Mouse (Mus musculus): ENCODE results near the gene Mob3b. TPM values are rescaled to one million over a fixed set of nuclear protein-coding genes. Genes with fewer than 3 reads are reported as not detected.

The Mob3b gene
- polyA plus RNA-seq, 1 experiment from 2014 or later: 2.8 TPM

- Histone ChIP-seq H3K4me1 (ENCODE audit: control insufficient read depth, insufficient read depth, low read length) (no peaks in the 10 kb centered on the region), H3K4me3 (ENCODE audit: low read depth, low read length) (no peak overlapping the region), H3K36me3 (ENCODE audit: control insufficient read depth, insufficient read depth, low read length) (no peaks in the 10 kb centered on the region), H3K27me3 (ENCODE audit: control insufficient read depth, insufficient read depth, low read depth, low read length) (no peaks in the 10 kb centered on the region), H3K9me3 (replicated peaks; ENCODE audit: control insufficient read depth, low read length, poor library complexity, severe bottlenecking) (no peaks in the 10 kb centered on the region), H3K9ac (ENCODE audit: low read depth, low read length) (no peak overlapping the region), H3K4me2 (ENCODE audit: low read length) (no peak overlapping the region), H3K27ac (ENCODE audit: low read length) (no peak overlapping the region)
- ATAC-seq: no peak
- WGBS: 84% methylated on average over 5 of the region's 5 CpGs
Measured at GRCm38 (mm10) chr4:35031141-35031540, 126.1 kb downstream of the Mob3b start.

- Histone ChIP-seq H3K9me3 (replicated peaks; ENCODE audit: control insufficient read depth, low read length, poor library complexity, severe bottlenecking) (no peaks in the 10 kb centered on the region), H3K27me3 (ENCODE audit: control insufficient read depth, insufficient read depth, low read depth, low read length) (no peaks in the 10 kb centered on the region), H3K4me1 (ENCODE audit: control insufficient read depth, insufficient read depth, low read length) (no peaks in the 10 kb centered on the region), H3K4me3 (ENCODE audit: low read depth, low read length) (no peak overlapping the region), H3K36me3 (ENCODE audit: control insufficient read depth, insufficient read depth, low read length) (no peaks in the 10 kb centered on the region), H3K4me2 (ENCODE audit: low read length) (no peak overlapping the region), H3K9ac (ENCODE audit: low read depth, low read length) (no peak overlapping the region), H3K27ac (ENCODE audit: low read length) (no peak overlapping the region)
- ATAC-seq: no peak
- 100% methylated on average over 1 of the region's 1 CpGs for WGBS
Measured at GRCm38 (mm10) chr4:35018416-35018815, 138.9 kb downstream of the Mob3b start.

- Histone ChIP-seq H3K4me1 (ENCODE audit: control insufficient read depth, insufficient read depth, low read length) (peaks cover 7% of the 10 kb centered on the region), H3K4me2 (ENCODE audit: low read length) (peak overlapping the region; percentile 2; the same call in 1 of the 2 replicates), H3K9ac (ENCODE audit: low read depth, low read length) (no peak overlapping the region), H3K27ac (ENCODE audit: low read length) (peak overlapping the region; percentile 31; the same call in 1 of the 2 replicates), H3K9me3 (replicated peaks; ENCODE audit: control insufficient read depth, low read length, poor library complexity, severe bottlenecking) (no peaks in the 10 kb centered on the region), H3K4me3 (ENCODE audit: low read depth, low read length) (no peak overlapping the region), H3K36me3 (ENCODE audit: control insufficient read depth, insufficient read depth, low read length) (no peaks in the 10 kb centered on the region), H3K27me3 (ENCODE audit: control insufficient read depth, insufficient read depth, low read depth, low read length) (no peaks in the 10 kb centered on the region)
- ATAC-seq: no peak
- WGBS: 15% methylated on average over 10 of the region's 10 CpGs
Measured at GRCm38 (mm10) chr4:35012401-35013307, 144.6 kb downstream of the Mob3b start.

GRCm38 (mm10) chr4:35006541-35007260, 150.6 kb downstream of the Mob3b start:
- Histone ChIP-seq H3K9me3 (replicated peaks; ENCODE audit: control insufficient read depth, low read length, poor library complexity, severe bottlenecking) (no peaks in the 10 kb centered on the region), H3K4me1 (ENCODE audit: control insufficient read depth, insufficient read depth, low read length) (peaks cover 7% of the 10 kb centered on the region), H3K9ac (ENCODE audit: low read depth, low read length) (no peak overlapping the region), H3K4me2 (ENCODE audit: low read length) (peak overlapping the region; percentile 20), H3K27me3 (ENCODE audit: control insufficient read depth, insufficient read depth, low read depth, low read length) (no peaks in the 10 kb centered on the region), H3K36me3 (ENCODE audit: control insufficient read depth, insufficient read depth, low read length) (no peaks in the 10 kb centered on the region), H3K27ac (ENCODE audit: low read length) (peak overlapping the region; percentile 57), H3K4me3 (ENCODE audit: low read depth, low read length) (no peak overlapping the region)
- peak; percentile 63; the same call in 1 of the 2 replicates for ATAC-seq
- WGBS: 32% methylated on average over 11 of the region's 11 CpGs

GRCm38 (mm10) chr4:35006056-35006455, 151.2 kb downstream of the Mob3b start:
- Histone ChIP-seq H3K27ac (ENCODE audit: low read length) (no peak overlapping the region), H3K9ac (ENCODE audit: low read depth, low read length) (no peak overlapping the region), H3K4me2 (ENCODE audit: low read length) (no peak overlapping the region), H3K4me1 (ENCODE audit: control insufficient read depth, insufficient read depth, low read length) (peaks cover 7% of the 10 kb centered on the region), H3K9me3 (replicated peaks; ENCODE audit: control insufficient read depth, low read length, poor library complexity, severe bottlenecking) (no peaks in the 10 kb centered on the region), H3K36me3 (ENCODE audit: control insufficient read depth, insufficient read depth, low read length) (no peaks in the 10 kb centered on the region), H3K27me3 (ENCODE audit: control insufficient read depth, insufficient read depth, low read depth, low read length) (no peaks in the 10 kb centered on the region), H3K4me3 (ENCODE audit: low read depth, low read length) (no peak overlapping the region)
- 51% methylated on average over 6 of the region's 6 CpGs for WGBS
- 0 out of 2 replicates have a peak, but pooled peaks have one; percentile 19 for ATAC-seq

- Histone ChIP-seq H3K36me3 (ENCODE audit: control insufficient read depth, insufficient read depth, low read length) (no peaks in the 10 kb centered on the region), H3K4me3 (ENCODE audit: low read depth, low read length) (no peak overlapping the region), H3K9me3 (replicated peaks; ENCODE audit: control insufficient read depth, low read length, poor library complexity, severe bottlenecking) (no peaks in the 10 kb centered on the region), H3K27ac (ENCODE audit: low read length) (no peak overlapping the region), H3K27me3 (ENCODE audit: control insufficient read depth, insufficient read depth, low read depth, low read length) (no peaks in the 10 kb centered on the region), H3K4me1 (ENCODE audit: control insufficient read depth, insufficient read depth, low read length) (peaks cover 7% of the 10 kb centered on the region), H3K4me2 (ENCODE audit: low read length) (no peak overlapping the region), H3K9ac (ENCODE audit: low read depth, low read length) (no peak overlapping the region)
- no peak for ATAC-seq
- WGBS: 81% methylated on average over 5 of the region's 5 CpGs
Measured at GRCm38 (mm10) chr4:35005068-35005769, 152.1 kb downstream of the Mob3b start.

- no peak overlapping the region for H3K4me2 ChIP-seq (ENCODE audit: low read length)
- no peak overlapping the region for H3K9ac ChIP-seq (ENCODE audit: low read depth, low read length)
- no peak overlapping the region for H3K4me3 ChIP-seq (ENCODE audit: low read depth, low read length)
- no peak for ATAC-seq
- no peak overlapping the region for H3K27ac ChIP-seq (ENCODE audit: low read length)
- H3K9me3 ChIP-seq (replicated peaks; ENCODE audit: control insufficient read depth, low read length, poor library complexity, severe bottlenecking): no peaks in the 10 kb centered on the region
- H3K36me3 ChIP-seq (ENCODE audit: control insufficient read depth, insufficient read depth, low read length): no peaks in the 10 kb centered on the region
- WGBS: 92% methylated on average over 8 of the region's 8 CpGs
- peaks cover 7% of the 10 kb centered on the region for H3K4me1 ChIP-seq (ENCODE audit: control insufficient read depth, insufficient read depth, low read length)
- no peaks in the 10 kb centered on the region for H3K27me3 ChIP-seq (ENCODE audit: control insufficient read depth, insufficient read depth, low read depth, low read length)
Measured at GRCm38 (mm10) chr4:35004473-35004872, 152.8 kb downstream of the Mob3b start.

GRCm38 (mm10) chr4:35003550-35004326, 153.5 kb downstream of the Mob3b start:
- no peak for ATAC-seq
- H3K4me2 ChIP-seq (ENCODE audit: low read length): no peak overlapping the region
- H3K9me3 ChIP-seq (replicated peaks; ENCODE audit: control insufficient read depth, low read length, poor library complexity, severe bottlenecking): no peaks in the 10 kb centered on the region
- WGBS: 95% methylated on average over 8 of the region's 8 CpGs
- no peak overlapping the region for H3K4me3 ChIP-seq (ENCODE audit: low read depth, low read length)
- H3K27ac ChIP-seq (ENCODE audit: low read length): no peak overlapping the region
- peaks cover 7% of the 10 kb centered on the region for H3K4me1 ChIP-seq (ENCODE audit: control insufficient read depth, insufficient read depth, low read length)
- H3K27me3 ChIP-seq (ENCODE audit: control insufficient read depth, insufficient read depth, low read depth, low read length): no peaks in the 10 kb centered on the region
- no peak overlapping the region for H3K9ac ChIP-seq (ENCODE audit: low read depth, low read length)
- H3K36me3 ChIP-seq (ENCODE audit: control insufficient read depth, insufficient read depth, low read length): no peaks in the 10 kb centered on the region

All from midbrain, embryonic 16.5 days (tissue).